Mouse (Mus musculus) CH12.LX (cell line): ENCODE results near the gene Zdhhc6. TPM values are rescaled to one million over a fixed set of nuclear protein-coding genes. Genes with fewer than 3 reads are reported as not detected.

ENCODE experiments used
- DNase-seq: peaks from one replicate; pipeline ENCODE4 v3.0.0-alpha.2; 2013; ENCODE audit errors: extremely low read depth
- H3K27ac ChIP-seq: 2 replicates; pipeline ENCODE4 v1.5.1; 2012; ENCODE audit warnings: low read depth, mild to moderate bottlenecking, control low read depth, moderate library complexity; ENCODE audit not compliant: insufficient read depth
- H3K27me3 ChIP-seq: replicated peaks from 2 replicates; pipeline ENCODE3; 2012; ENCODE audit warnings: inconsistent platforms
- H3K36me3 ChIP-seq, 2 experiments: replicated peaks in 1 of 2; 2 replicates each; pipeline versions ENCODE3 to v1.6.1; 2012; ENCODE audit warnings: inconsistent platforms in 1 of 2, low read length in 1 of 2, mild to moderate bottlenecking in 1 of 2, mixed read lengths in 1 of 2, moderate library complexity in 1 of 2; ENCODE audit not compliant: control insufficient read depth in 1 of 2, insufficient read depth in 1 of 2
- H3K4me1 ChIP-seq, 2 experiments: 2 replicates each; pipeline ENCODE4 v1.6.1; 2012; ENCODE audit warnings: inconsistent platforms in 1 of 2, moderate library complexity in 1 of 2; ENCODE audit not compliant: insufficient read depth in 2 of 2, control insufficient read depth in 1 of 2
- H3K4me2 ChIP-seq: 2 replicates; pipeline ENCODE4 v1.6.1; 2012; ENCODE audit warnings: low read depth, mild to moderate bottlenecking, control low read depth; ENCODE audit not compliant: poor library complexity, insufficient read depth, severe bottlenecking
- H3K4me3 ChIP-seq, 3 experiments: fragments of 150-350 bp in 1 of 3; sonication (generic) in 1 of 3; replicated peaks in 1 of 3; 2 replicates each; pipeline versions ENCODE3 to v1.5.1; 2011 to 2012; ENCODE audit warnings: low read depth in 2 of 3, low read length in 2 of 3, mild to moderate bottlenecking in 2 of 3, moderate library complexity in 2 of 3, control low read depth in 1 of 3, improper control_type of control experiment in 1 of 3, inconsistent platforms in 1 of 3, mixed read lengths in 1 of 3; ENCODE audit not compliant: poor library complexity in 1 of 3
- H3K79me2 ChIP-seq: replicated peaks from 2 replicates; pipeline ENCODE4 v1.6.1; 2012; ENCODE audit warnings: mild to moderate bottlenecking, moderate library complexity; ENCODE audit not compliant: control insufficient read depth, poor library complexity, insufficient read depth, severe bottlenecking; ENCODE audit errors: extremely low read depth
- H3K9ac ChIP-seq: 2 replicates; pipeline ENCODE4 v1.6.1; 2012; ENCODE audit warnings: low read depth, mild to moderate bottlenecking, control low read depth, moderate library complexity; ENCODE audit not compliant: insufficient read depth
- H3K9me3 ChIP-seq: replicated peaks from 2 replicates; pipeline ENCODE3; 2012; ENCODE audit warnings: low read length, inconsistent platforms, mixed read lengths
- GABPA ChIP-seq: IDR thresholded peaks from 2 replicates; pipeline ENCODE4 v1.6.1; 2012; ENCODE audit warnings: low read depth, low read length, improper control_type of control experiment, inconsistent platforms; ENCODE audit not compliant: insufficient replicate concordance
- HCFC1 ChIP-seq: IDR thresholded peaks from 2 replicates; pipeline ENCODE4 v1.6.1; 2012; ENCODE audit warnings: low read depth, mild to moderate bottlenecking, inconsistent platforms, low read length, improper control_type of control experiment
- IRF4 ChIP-seq: IDR thresholded peaks from 2 replicates; pipeline ENCODE4 v1.6.1; 2014; ENCODE audit warnings: low read depth, mild to moderate bottlenecking, inconsistent platforms, low read length, improper control_type of control experiment
- JUND ChIP-seq: conservative IDR thresholded peaks from 2 replicates; pipeline ENCODE4 v1.6.1; 2011; ENCODE audit warnings: low read depth, low read length, improper control_type of control experiment
- KAT2A ChIP-seq: IDR thresholded peaks from 2 replicates; pipeline ENCODE4 v1.6.1; 2012; ENCODE audit warnings: low read length, improper control_type of control experiment, inconsistent platforms; ENCODE audit not compliant: insufficient replicate concordance
- MAX ChIP-seq: IDR thresholded peaks from 2 replicates; pipeline ENCODE4 v1.6.1; 2011; ENCODE audit warnings: low read length, improper control_type of control experiment
- MAZ ChIP-seq: IDR thresholded peaks from 2 replicates; pipeline ENCODE4 v1.6.1; 2012; ENCODE audit warnings: low read depth, mild to moderate bottlenecking, inconsistent platforms, low read length, improper control_type of control experiment, moderate library complexity
- MEF2A ChIP-seq: IDR thresholded peaks from 2 replicates; pipeline ENCODE4 v1.6.1; 2014; ENCODE audit warnings: low read depth, mild to moderate bottlenecking, inconsistent platforms, low read length, improper control_type of control experiment, borderline replicate concordance
- RAD21 ChIP-seq: IDR thresholded peaks from 2 replicates; pipeline ENCODE4 v1.6.1; 2011; ENCODE audit warnings: low read depth, mild to moderate bottlenecking, low read length, improper control_type of control experiment, moderate library complexity
- ZC3H11A ChIP-seq: IDR thresholded peaks from 2 replicates; pipeline ENCODE4 v1.6.1; 2012; ENCODE audit warnings: low read depth, mild to moderate bottlenecking, inconsistent platforms, low read length, improper control_type of control experiment
- dilution Hi-C: fragments of 300-500 bp; cut with MboI; formaldehyde crosslinking; loops from 2 replicates; pipeline ENCODE4 v1.14.3; 2020; ENCODE audit warnings: low sequenced_read_pairs; ENCODE audit not compliant: extremely low pct_unique_long_range_greater_than_20kb, extremely low pct_ligation_motif_present
- in situ Hi-C: fragments of 300-500 bp; cut with MboI; formaldehyde crosslinking; loops from 3 replicates; pipeline ENCODE4 v1.14.3; 2019; ENCODE audit warnings: low sequenced_read_pairs, low pct_ligation_motif_present, low pct_unique_long_range_greater_than_20kb, mixed read lengths
- polyA plus RNA-seq: library from polyadenylated mRNA; unstranded; fragments of >175 nt; gene quantifications from 2 replicates; pipeline ENCODE4 v1.2.1, GENCODE M21; 2012; ENCODE audit warnings: low read depth; ENCODE audit not compliant: insufficient read length
- total RNA-seq, 2 experiments: library from RNA; depleted of rRNA; stranded (reverse); fragments of 300-350 nt in 1 of 2; fragments of >200 nt in 1 of 2; gene quantifications; 2 replicates each; pipeline ENCODE4 v1.2.3; 2012 to 2014

The Zdhhc6 gene
- total and polyA plus RNA-seq, 3 experiments, result 101 to 143 (median 101) TPM

GRCm38 (mm10) chr19:55319521-55319920 is 3.7 kb upstream of the Zdhhc6 start:
- no peak for DNase-seq
- Histone ChIP-seq H3K27ac (no peak overlapping the region), H3K9me3 (no peaks in the 10 kb centered on the region), H3K9ac (no peak overlapping the region), H3K36me3 (peaks cover 19 to 38% of the 10 kb centered on the region in 2 experiments), H3K4me2 (no peak overlapping the region), H3K27me3 (no peaks in the 10 kb centered on the region), H3K79me2 (peaks cover 39% of the 10 kb centered on the region), H3K4me1 (peaks cover 0 to 18% of the 10 kb centered on the region in 2 experiments; a peak in 2 of 4 replicates), H3K4me3 (no peak overlapping the region)
- dilution Hi-C loops, result no loop called here
- TF ChIP-seq JUND (no peak), HCFC1 (no peak), IRF4 (no peak), RAD21 (no peak), ZC3H11A (no peak), MEF2A (no peak)
- in situ Hi-C loops, result loop anchor here (10.0 kb wide), 1 partner anchor 225 kb away; no protein-coding TSS in a partner anchor

DNA sequence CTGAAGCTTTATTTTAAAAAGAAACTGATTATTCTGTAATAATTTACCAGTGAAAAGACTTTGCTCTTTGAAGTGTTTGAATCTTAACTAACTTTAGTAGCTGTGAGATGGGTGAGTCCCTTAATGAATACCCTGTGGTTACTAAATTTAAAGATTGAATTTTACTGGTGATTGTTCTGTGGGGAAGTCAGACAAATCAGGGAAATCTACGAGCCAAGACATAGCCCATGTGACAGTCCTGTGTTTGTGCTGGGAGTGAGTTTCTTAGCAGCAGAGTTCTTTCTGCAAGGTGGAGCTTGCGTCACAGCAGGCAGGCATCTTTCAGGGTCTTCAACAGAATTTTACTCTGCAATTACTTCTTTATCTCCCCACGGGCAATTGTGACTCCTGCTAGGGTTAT is 3.2 kb upstream of the Zdhhc6 start:
- no peak for DNase-seq
- H3K9ac ChIP-seq, result no peak overlapping the region
- peaks cover 0 to 18% of the 10 kb centered on the region in 2 experiments; a peak in 2 of 4 replicates for H3K4me1 ChIP-seq
- dilution Hi-C loops, result no loop called here
- no peak overlapping the region for H3K4me2 ChIP-seq
- in situ Hi-C loops, result loop anchor here (10.0 kb wide), 1 partner anchor 224 kb away; no protein-coding TSS in a partner anchor
- no peak overlapping the region for H3K27ac ChIP-seq
- no peaks in the 10 kb centered on the region for H3K27me3 ChIP-seq
- H3K79me2 ChIP-seq, result peaks cover 44% of the 10 kb centered on the region
- H3K36me3 ChIP-seq, result peaks cover 17 to 34% of the 10 kb centered on the region in 2 experiments
- no peak for TF ChIP-seq KAT2A
- TF ChIP-seq, all 38 proteins: peak for 0
- Histone ChIP-seq H3K4me3 (no peak overlapping the region), H3K9me3 (no peaks in the 10 kb centered on the region)

DNA sequence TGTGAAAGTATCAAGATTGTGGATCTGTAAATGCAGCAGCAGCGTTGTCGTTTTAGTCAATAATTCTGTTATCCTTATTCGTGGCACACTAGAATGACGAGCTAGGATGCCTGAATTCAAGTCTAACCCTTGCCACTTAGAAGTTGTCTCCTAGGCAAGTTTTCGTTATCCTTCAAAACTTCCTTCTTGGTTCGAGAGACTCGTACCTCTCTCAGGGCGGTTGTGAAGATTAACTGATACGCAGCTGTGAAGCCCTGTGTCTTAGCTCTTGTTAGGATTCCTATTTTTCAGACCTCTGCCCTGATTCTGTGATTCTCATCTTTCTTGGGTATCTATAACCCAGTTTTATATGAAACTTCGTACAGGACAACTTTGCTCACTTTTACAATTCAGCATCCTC is 1.1 kb upstream of the Zdhhc6 start:
- dilution Hi-C loops (no loop called here), in situ Hi-C loops (loop anchor here (10.0 kb wide), 1 partner anchor 222 kb away; no protein-coding TSS in a partner anchor)
- no peak overlapping the region; the same call in 1 of the 2 replicates for H3K27ac ChIP-seq
- peak overlapping the region; percentile 59 for H3K9ac ChIP-seq
- H3K79me2 ChIP-seq, result peaks cover 59% of the 10 kb centered on the region
- peaks cover 4 to 21% of the 10 kb centered on the region in 2 experiments for H3K36me3 ChIP-seq
- peak overlapping the region; percentile 82 to 99 (median 94) for H3K4me3 ChIP-seq
- no peaks in the 10 kb centered on the region for H3K9me3 ChIP-seq
- TF ChIP-seq MAZ (no peak), MAX (0 out of 2 replicates have a peak, but pooled peaks have one; percentile 18), GABPA (no peak), JUND (no peak)
- peaks cover 0 to 34% of the 10 kb centered on the region in 2 experiments; a peak in 2 of 4 replicates for H3K4me1 ChIP-seq
- H3K4me2 ChIP-seq, result peak overlapping the region; percentile 87
- no peaks in the 10 kb centered on the region for H3K27me3 ChIP-seq
- no peak for DNase-seq
